Mouse (Mus musculus): ENCODE measurements around the gene Adgrb3.
A peak's percentile ranks its signal among the peaks of the same experiment; 100 is the strongest.

DNA sequence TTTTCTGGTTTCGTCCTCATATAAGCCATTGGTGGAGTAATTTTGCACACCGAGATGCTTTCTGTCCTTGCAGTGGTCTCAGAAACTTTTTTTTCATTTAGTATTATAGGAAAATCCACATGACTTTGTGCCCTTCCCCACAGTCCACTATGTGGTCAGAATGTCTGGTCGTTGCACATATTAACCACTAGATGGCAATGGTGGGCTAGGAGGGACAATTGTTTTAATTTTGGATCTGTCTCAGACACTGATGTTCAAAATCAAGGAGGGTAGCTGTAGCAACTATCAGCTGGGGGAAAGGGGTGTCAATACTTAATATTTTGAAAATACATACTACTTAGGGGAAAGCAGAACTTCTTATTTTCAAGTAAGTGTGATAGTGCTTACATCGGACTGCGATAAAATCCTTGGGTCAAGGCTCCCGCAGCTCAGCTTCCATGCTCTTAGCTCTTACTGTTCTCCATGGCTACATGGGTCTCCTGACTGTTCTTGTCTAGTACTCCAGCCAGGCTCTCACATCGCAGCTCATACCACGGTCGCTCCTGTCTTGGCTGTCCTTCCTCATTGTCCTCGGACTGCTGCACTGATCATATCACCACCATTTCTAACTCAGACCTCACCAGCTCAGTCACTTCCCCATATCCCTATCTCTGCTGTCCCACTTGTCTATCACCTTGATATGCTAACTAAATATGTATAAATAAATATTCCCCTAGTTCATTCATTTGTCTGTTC is 319.0 kb downstream of the Adgrb3 start:
- TF ChIP-seq CTCF (IDR thresholded peaks at IDR 0.05; ENCODE audit: insufficient read depth, low read length) = 0 out of 2 replicates have a peak, but pooled peaks have one; percentile 14
- no peak for TF ChIP-seq POLR2A (IDR thresholded peaks at IDR 0.05; ENCODE audit: borderline replicate concordance, extremely low read depth, low read depth, low read length)

Measured in lung, adult 2 months (tissue).